Mouse (Mus musculus) forebrain, embryonic 15.5 days (tissue): ENCODE data around the gene Triobp. TPM values are rescaled to one million over a fixed set of nuclear protein-coding genes. Genes with fewer than 3 reads are reported as not detected.
"Not testable (repeated sequence)": the region's sequence is repeated elsewhere in the genome, so short reads cannot be mapped to it uniquely, and the experiment has no call there.

Source experiments
- ATAC-seq: fragments of 200-750 bp; cut with Nextera tagmentation; replicated peaks from 2 replicates; pipeline ENCODE4 v1.8.0; 2017; ENCODE audit warnings: mild to moderate bottlenecking, moderate TSS enrichment, moderate library complexity
- H3K27ac ChIP-seq: fragments of 300-500 bp; sonication (generic); replicated peaks from 2 replicates; pipeline ENCODE4 v1.5.1; 2015; ENCODE audit warnings: mild to moderate bottlenecking, inconsistent platforms
- H3K27me3 ChIP-seq: fragments of 300-500 bp; sonication (generic); 2 replicates; pipeline ENCODE4 v1.6.1; 2015; ENCODE audit warnings: inconsistent platforms
- H3K36me3 ChIP-seq: fragments of 300-500 bp; sonication (generic); 2 replicates; pipeline ENCODE4 v1.6.1; 2015; ENCODE audit warnings: mild to moderate bottlenecking, inconsistent platforms
- H3K4me1 ChIP-seq: fragments of 300-500 bp; sonication (generic); 2 replicates; pipeline ENCODE4 v1.6.1; 2015; ENCODE audit warnings: inconsistent platforms
- H3K4me2 ChIP-seq: fragments of 300-500 bp; sonication (generic); replicated peaks from 2 replicates; pipeline ENCODE4 v1.6.1; 2015; ENCODE audit warnings: mild to moderate bottlenecking, inconsistent platforms
- H3K4me3 ChIP-seq: fragments of 300-500 bp; sonication (generic); 2 replicates; pipeline ENCODE4 v1.5.1; 2015; ENCODE audit warnings: mild to moderate bottlenecking, inconsistent platforms
- H3K9ac ChIP-seq: fragments of 300-500 bp; sonication (generic); replicated peaks from 2 replicates; pipeline ENCODE4 v1.6.1; 2015; ENCODE audit warnings: mild to moderate bottlenecking, inconsistent platforms
- H3K9me3 ChIP-seq: fragments of 300-500 bp; sonication (generic); 2 replicates; pipeline ENCODE4 v1.6.1; 2016; ENCODE audit warnings: inconsistent platforms
- WGBS: fragments of 180-500 bp; shearing (Covaris S2); methylation state at CpG from one replicate; pipeline ENCODE4 v1.1.7; 2015; ENCODE audit warnings: mixed read lengths; 5-methylcytosine and 5-hydroxymethylcytosine counted together
- polyA plus RNA-seq: library from polyadenylated mRNA; unstranded; fragments of >200 nt; fragmentation: Nextera tagmentation; extraction: Ambion mirVana; gene quantifications from 2 replicates; pipeline ENCODE4 v1.2.1, GENCODE M21; 2015

The Triobp gene
- polyA plus RNA-seq, 1 experiment from 2014 or later = 43.3 TPM

DNA sequence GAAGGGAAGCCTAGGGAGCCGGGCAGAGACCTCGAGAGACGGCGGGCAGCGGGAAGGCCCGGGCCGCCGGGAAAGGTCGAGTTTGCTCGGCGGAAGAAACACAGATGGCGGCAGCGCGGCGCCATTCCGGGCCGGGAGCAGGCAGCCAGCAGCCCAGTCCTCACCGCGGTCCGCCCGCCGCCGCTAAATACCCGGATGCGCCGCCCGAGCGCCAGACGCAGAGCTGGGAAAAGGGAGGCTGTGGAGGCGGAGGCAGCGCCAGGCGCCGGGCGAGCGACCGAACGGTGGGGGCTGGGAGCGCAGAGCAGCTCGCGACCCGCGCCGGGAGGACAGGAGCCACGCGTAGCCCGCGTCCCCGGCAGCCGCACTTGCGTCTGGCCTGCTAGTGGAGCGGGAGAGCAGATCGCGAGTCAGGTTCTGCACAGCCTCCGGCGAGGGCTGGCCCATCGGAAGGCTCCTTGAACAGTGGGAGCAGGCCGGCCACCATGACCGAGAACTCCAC is 80.8 kb downstream of the Triobp start, which contains the start of gene H1f0:
H1f0 (plus strand) TSS at position 214 of the 502 bp plus-strand sequence.
- under 1% methylated on average over 52 of the region's 58 CpGs for WGBS
- H3K9ac ChIP-seq = peak within 1 kb of the TSS; percentile 83
- peaks cover 54% of the 10 kb centered on the region for H3K4me1 ChIP-seq
- no peaks in the 10 kb centered on the region for H3K36me3 ChIP-seq
- H3K9me3 ChIP-seq = no peaks in the 10 kb centered on the region
- H3K27me3 ChIP-seq = no peaks in the 10 kb centered on the region
- ATAC-seq = peak; percentile 79
- H3K4me3 ChIP-seq = peak within 1 kb of the TSS; percentile 83
- peak within 1 kb of the TSS; percentile 96 for H3K4me2 ChIP-seq
- H3K27ac ChIP-seq = peak within 1 kb of the TSS; percentile 94

DNA sequence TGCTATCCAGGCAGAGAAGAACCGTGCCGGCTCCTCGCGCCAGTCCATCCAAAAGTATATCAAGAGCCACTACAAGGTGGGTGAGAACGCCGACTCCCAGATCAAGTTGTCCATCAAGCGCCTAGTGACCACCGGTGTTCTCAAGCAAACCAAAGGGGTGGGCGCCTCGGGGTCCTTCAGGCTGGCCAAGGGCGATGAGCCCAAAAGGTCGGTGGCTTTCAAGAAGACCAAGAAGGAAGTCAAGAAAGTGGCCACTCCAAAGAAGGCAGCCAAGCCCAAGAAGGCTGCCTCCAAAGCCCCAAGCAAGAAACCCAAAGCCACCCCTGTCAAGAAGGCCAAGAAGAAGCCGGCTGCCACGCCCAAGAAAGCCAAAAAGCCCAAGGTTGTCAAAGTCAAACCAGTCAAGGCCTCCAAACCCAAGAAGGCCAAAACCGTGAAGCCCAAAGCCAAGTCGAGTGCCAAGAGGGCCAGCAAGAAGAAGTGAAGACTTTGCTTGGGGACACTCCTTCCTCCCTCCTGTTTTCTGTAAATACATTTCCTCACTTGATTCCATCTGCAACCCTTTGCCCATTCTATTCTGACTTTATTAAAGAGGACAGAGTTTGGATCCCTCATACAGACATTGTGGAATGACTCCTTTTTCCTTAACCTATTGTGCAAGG is 81.4 kb downstream of the Triobp start:
- H3K9ac ChIP-seq = peak overlapping the region; percentile 83
- peaks cover 54% of the 10 kb centered on the region for H3K4me1 ChIP-seq
- no peaks in the 10 kb centered on the region for H3K27me3 ChIP-seq
- WGBS = 24% methylated on average over 16 of the region's 16 CpGs
- H3K9me3 ChIP-seq = no peaks in the 10 kb centered on the region
- 0 out of 2 replicates have a peak, but pooled peaks have one; percentile 1 for ATAC-seq
- peak overlapping the region; percentile 83 for H3K4me3 ChIP-seq
- H3K36me3 ChIP-seq = no peaks in the 10 kb centered on the region
- peak overlapping the region; percentile 96 for H3K4me2 ChIP-seq
- H3K27ac ChIP-seq = peak overlapping the region; percentile 94

DNA sequence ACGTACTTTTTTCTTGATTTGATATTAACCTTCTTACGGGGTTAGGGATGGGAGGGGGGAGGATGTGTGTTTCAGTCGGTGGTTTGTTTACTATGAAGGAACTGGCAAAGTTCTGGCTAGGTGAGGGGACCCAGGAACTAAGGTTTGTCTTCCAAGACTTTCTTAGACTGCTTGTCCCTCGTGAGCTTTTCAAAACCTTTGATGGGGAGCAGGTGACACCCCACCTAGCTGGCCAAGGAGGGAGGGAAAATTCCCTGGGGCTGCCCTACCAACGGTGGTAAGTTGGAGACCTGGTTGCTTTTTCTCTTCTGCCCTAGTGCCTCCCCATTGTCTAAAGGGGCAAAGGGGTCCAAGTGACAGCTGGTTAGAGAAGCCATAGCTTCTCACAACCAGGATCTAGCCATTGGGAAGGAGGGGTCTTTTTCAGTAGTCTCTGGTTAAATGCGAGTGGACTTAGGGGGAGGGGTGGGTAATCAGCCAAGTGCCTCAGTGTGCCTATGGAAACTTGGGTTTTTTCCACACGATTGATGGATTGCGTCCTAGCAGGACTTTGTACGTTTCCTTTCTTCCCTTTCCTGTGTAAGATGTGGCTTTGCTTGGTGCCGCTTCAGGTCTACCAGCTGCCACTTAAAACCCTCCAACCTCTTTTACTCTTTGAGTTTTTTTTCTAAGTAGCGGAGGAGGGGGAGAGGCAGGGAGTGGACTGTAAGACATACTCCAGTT is 82.2 kb downstream of the Triobp start:
- no peak for ATAC-seq
- Histone ChIP-seq H3K9me3 (no peaks in the 10 kb centered on the region), H3K4me3 (peak overlapping the region; percentile 83), H3K9ac (peak overlapping the region; percentile 83), H3K4me2 (peak overlapping the region; percentile 96), H3K27ac (peak overlapping the region; percentile 94), H3K36me3 (no peaks in the 10 kb centered on the region), H3K27me3 (no peaks in the 10 kb centered on the region), H3K4me1 (peaks cover 54% of the 10 kb centered on the region)
- WGBS = 4% methylated on average over 11 of the region's 11 CpGs

DNA sequence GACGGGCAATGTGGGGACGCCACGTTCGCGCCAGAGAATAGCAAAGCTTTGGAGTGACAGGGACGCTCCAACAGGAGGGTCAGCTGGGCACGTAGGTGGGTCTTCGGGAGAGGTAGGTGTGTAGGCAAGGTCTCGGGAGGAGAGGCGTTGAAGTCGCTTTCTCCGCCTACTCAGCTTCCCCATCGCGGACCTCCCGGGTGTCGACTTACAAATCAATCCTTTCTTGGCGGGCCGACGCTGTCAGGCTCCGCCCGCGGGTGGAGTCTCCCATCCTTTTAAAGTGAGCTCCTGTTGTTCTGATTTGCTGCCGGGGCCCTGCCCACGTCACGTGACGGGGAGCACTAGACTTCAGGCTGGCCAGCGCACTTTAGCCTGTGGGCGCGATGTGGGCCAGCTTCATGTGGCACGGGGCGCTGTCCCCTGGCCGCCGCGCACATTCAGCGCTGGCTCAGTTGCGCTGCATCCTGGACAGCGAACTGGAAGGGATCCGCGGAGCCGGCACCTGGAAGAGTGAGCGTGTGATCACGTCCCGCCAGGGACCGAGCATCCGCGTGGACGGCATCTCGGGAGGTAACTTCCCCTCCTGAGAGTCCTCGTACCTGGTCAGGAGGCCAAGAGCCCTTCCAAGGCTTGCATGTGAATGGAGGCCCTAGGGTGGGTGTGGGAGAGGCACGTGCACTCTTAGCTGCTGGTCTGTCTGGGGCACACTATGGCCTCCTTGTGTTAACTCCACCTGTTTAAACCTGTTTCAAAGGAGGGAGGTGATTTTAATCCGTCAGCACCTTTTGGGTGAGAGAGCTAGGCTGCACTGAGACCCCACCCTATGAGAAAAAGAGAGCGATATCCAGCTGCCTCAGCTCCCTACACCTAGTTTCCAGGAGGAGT is 83.3 kb downstream of the Triobp start:
- Histone ChIP-seq H3K27ac (peak overlapping the region; percentile 94), H3K9ac (peak overlapping the region; percentile 83), H3K36me3 (no peaks in the 10 kb centered on the region), H3K9me3 (no peaks in the 10 kb centered on the region), H3K4me2 (peak overlapping the region; percentile 96), H3K27me3 (no peaks in the 10 kb centered on the region), H3K4me3 (peak overlapping the region; percentile 83), H3K4me1 (peaks cover 48% of the 10 kb centered on the region)
- ATAC-seq = peak; percentile 82
- WGBS = under 1% methylated on average over 52 of the region's 52 CpGs

DNA sequence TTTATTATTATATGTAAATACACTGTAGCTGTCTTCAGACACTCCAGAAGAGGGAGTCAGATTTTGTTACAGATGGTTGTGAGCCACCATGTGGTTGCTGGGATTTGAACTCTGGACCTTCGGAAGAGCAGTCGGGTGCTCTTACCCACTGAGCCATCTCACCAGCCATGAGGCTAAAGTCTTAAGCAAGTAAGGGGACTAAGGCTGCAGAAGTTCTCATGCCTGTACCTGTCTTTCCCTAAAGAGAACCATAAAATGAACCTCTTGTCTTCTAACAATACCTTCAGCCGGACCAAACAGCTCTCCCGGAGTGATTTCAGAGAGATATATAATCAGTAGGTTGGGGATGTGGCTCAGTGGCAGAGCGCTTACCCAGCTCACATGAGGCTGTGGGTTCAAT is 84.4 kb downstream of the Triobp start:
- peaks cover 40% of the 10 kb centered on the region for H3K4me1 ChIP-seq
- H3K9ac ChIP-seq, H3K4me2 ChIP-seq, H3K9me3 ChIP-seq, ATAC-seq, H3K36me3 ChIP-seq, H3K4me3 ChIP-seq, H3K27me3 ChIP-seq, H3K27ac ChIP-seq: not testable (repeated sequence)
- 87% methylated on average over 5 of the region's 5 CpGs for WGBS

DNA sequence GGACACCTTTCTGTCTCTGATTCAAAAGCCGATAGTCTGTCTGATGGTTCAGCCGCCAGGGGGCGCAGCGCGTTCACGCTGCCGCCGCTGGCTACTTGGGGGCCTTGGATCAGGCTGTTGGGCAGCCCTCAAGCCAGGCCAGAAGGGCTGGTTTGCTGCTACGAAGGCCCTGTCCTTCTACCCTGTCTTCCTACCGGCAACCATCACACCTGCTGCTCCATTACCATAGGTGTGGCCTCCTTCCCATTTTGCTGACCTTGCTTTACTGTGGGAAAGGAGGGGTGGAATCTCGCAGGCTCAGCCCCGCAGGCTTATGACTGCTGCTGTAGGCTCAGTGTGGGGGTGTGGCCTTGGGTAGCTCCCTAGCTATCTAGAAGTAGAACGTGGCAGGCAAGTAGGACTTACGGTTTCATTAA is 90.4 kb downstream of the Triobp start:
- no peak overlapping the region for H3K9ac ChIP-seq
- WGBS = 15% methylated on average over 14 of the region's 14 CpGs
- H3K4me3 ChIP-seq = no peak overlapping the region
- no peak overlapping the region for H3K27ac ChIP-seq
- ATAC-seq = no peak
- no peaks in the 10 kb centered on the region for H3K9me3 ChIP-seq
- H3K4me1 ChIP-seq = peaks cover 16% of the 10 kb centered on the region
- H3K36me3 ChIP-seq = 0 out of 2 replicates have a peak, but pooled peaks cover 5% of the 10 kb centered on the region
- H3K4me2 ChIP-seq = no peak overlapping the region
- peaks cover 29% of the 10 kb centered on the region for H3K27me3 ChIP-seq

DNA sequence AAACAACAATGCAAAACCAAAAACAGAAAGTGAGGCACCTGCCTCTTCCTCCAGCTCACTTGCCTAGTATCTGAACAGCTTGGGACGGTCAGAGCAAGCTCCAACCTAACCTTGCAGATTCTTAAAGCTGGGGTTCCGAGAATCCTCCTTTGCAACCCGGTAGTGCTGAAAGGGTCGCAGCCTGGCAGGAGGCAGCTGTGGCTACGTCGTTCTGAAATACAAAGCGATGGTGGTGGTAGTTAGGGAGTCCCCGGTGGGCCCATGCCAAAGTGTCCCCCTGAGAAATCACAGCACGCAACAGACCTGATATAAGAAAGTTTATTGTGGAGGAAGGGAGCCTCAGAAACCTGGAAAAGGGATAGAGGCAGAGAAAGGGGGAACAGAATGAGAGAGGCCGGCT is 90.8 kb downstream of the Triobp start:
- Histone ChIP-seq H3K4me2 (no peak overlapping the region), H3K4me1 (peaks cover 20% of the 10 kb centered on the region), H3K9ac (no peak overlapping the region), H3K36me3 (0 out of 2 replicates have a peak, but pooled peaks cover 5% of the 10 kb centered on the region), H3K27me3 (peaks cover 33% of the 10 kb centered on the region), H3K27ac (no peak overlapping the region), H3K4me3 (no peak overlapping the region), H3K9me3 (no peaks in the 10 kb centered on the region)
- no peak for ATAC-seq
- 73% methylated on average over 10 of the region's 10 CpGs for WGBS

DNA sequence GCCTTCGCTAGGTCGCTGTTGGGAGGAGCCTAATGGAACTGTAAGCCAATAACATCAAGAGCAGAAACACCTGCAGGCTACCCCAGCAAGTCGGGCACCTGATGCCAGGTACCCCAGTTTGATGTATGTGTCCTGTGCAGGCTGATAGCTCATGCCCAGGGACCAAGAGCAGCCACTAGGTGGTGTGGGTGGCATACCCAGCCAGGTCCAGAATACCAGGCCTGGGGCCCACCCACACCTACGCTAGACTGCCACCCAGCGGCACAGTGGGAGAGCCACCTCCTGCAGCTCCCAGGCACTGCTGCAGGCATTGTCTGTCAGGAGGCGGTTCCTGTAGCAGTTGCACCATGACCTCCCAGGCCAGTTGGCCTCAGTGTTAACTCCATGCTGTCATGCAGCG is 91.3 kb downstream of the Triobp start:
- no peaks in the 10 kb centered on the region for H3K9me3 ChIP-seq
- H3K27me3 ChIP-seq = peaks cover 38% of the 10 kb centered on the region
- H3K4me3 ChIP-seq = no peak overlapping the region
- peak; percentile 47 for ATAC-seq
- H3K27ac ChIP-seq = no peak overlapping the region
- peaks cover 20% of the 10 kb centered on the region for H3K4me1 ChIP-seq
- H3K4me2 ChIP-seq = no peak overlapping the region
- WGBS = 20% methylated on average over 7 of the region's 7 CpGs
- H3K9ac ChIP-seq = no peak overlapping the region
- H3K36me3 ChIP-seq = 0 out of 2 replicates have a peak, but pooled peaks cover 5% of the 10 kb centered on the region

DNA sequence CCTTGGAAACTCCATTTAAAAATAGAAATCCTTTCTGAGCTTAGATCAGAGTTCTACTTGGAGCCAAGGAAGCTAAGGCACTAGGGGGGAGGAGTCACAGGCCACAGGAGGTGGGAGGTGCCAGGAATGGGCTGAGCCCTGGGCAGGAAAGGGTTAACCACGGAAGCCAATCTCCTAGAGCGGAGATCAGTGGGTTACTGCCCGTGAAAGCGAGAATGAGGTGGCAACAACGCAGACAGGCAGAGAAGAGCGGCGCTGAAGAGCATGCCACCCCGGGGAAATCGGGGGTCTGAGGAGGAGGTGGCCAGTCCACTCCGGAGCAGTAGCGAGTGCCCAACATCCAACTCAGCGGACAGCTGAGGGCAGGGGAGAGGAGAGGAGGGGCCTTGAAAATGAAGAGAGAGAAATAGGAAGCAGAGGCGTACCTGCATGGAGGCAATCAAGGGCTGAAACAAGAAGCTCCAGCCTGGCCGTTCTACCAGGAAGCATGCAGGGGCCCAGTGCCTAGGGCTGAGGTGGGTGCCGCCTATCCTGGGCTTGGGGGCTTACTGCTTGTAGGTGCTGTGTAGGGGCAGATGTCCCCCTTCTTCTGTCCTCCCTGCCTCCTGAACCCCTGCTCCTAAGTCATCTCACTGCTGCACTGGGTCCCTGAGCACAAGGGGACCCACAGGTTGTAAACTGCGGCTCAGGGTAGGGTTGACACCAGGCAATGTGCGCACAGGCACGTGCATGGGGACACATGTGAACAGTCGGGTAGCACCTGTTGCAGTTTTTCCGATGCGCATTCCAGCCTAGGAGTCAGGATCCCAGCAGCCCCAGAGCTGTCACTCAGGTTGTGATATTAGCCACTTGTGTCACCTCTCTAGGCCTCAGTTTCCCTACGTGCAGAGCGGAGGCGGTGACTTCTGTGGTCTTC is 93.2 kb downstream of the Triobp start:
- Histone ChIP-seq H3K4me2 (peak overlapping the region; percentile 29), H3K4me1 (peaks cover 20% of the 10 kb centered on the region), H3K27me3 (peaks cover 54% of the 10 kb centered on the region), H3K36me3 (0 out of 2 replicates have a peak, but pooled peaks cover 5% of the 10 kb centered on the region), H3K9me3 (no peaks in the 10 kb centered on the region), H3K4me3 (peak overlapping the region; percentile 10; the same call in 1 of the 2 replicates), H3K27ac (no peak overlapping the region), H3K9ac (no peak overlapping the region)
- ATAC-seq = no peak
- 23% methylated on average over 24 of the region's 24 CpGs for WGBS

DNA sequence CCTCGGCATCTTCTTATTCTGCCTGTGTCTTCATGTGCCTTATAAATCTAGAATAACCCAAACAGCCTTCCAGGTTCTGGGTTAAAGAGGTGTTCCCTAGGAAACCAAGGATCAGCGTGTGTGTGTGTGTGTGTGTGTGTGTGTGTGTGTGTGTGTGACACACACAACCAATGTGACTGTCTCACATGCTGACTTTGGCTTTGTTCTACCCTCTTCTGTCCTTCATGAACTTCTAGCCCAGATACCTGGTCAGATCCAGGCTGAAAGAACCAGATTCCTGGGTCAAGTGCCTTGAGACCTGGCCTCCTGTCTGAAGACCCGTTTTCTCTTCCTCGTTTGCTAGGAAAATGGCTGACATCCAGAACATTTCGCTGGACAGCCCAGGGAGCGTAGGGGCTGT is 94.1 kb downstream of the Triobp start, which contains the start of gene Galr3:
Galr3 (plus strand) TSS at position 301 of the 400 bp plus-strand sequence.
- peak within 1 kb of the TSS; percentile 33 for H3K9ac ChIP-seq
- 71% methylated on average over 6 of the region's 6 CpGs for WGBS
- no peak within 1 kb of the TSS for H3K27ac ChIP-seq
- peaks cover 20% of the 10 kb centered on the region for H3K4me1 ChIP-seq
- no peak for ATAC-seq
- H3K27me3 ChIP-seq = peaks cover 54% of the 10 kb centered on the region
- H3K9me3 ChIP-seq = no peaks in the 10 kb centered on the region
- H3K4me2 ChIP-seq = peak within 1 kb of the TSS; percentile 71
- H3K4me3 ChIP-seq = peak within 1 kb of the TSS; percentile 51
- 0 out of 2 replicates have a peak, but pooled peaks cover 1% of the 10 kb centered on the region for H3K36me3 ChIP-seq
